Mouse (Mus musculus) neural tube, embryonic 12.5 days (tissue): Measurements from ENCODE around the gene Ergic3. TPM values are rescaled to one million over a fixed set of nuclear protein-coding genes. Genes with fewer than 3 reads are reported as not detected.

Experiments used
- ATAC-seq: fragments of 200-750 bp; cut with Nextera tagmentation; 2 replicates; pipeline ENCODE4 v1.8.0; 2017; ENCODE audit warnings: low read depth, mild to moderate bottlenecking, moderate TSS enrichment, moderate library complexity; ENCODE audit not compliant: low FRiP score
- H3K27ac ChIP-seq: fragments of 300-500 bp; sonication (generic); 2 replicates; pipeline ENCODE4 v1.5.1; 2016
- H3K27me3 ChIP-seq: fragments of 300-500 bp; sonication (generic); replicated peaks from 2 replicates; pipeline ENCODE4 v1.6.1; 2016; ENCODE audit warnings: mild to moderate bottlenecking
- H3K36me3 ChIP-seq: fragments of 300-500 bp; sonication (generic); 2 replicates; pipeline ENCODE4 v1.6.1; 2016; ENCODE audit warnings: mild to moderate bottlenecking
- H3K4me1 ChIP-seq: fragments of 300-500 bp; sonication (generic); 2 replicates; pipeline ENCODE4 v1.6.1; 2016
- H3K4me2 ChIP-seq: fragments of 300-500 bp; sonication (generic); replicated peaks from 2 replicates; pipeline ENCODE4 v1.6.1; 2016; ENCODE audit warnings: mild to moderate bottlenecking
- H3K4me3 ChIP-seq: fragments of 300-500 bp; sonication (generic); 2 replicates; pipeline ENCODE4 v1.5.1; 2016
- H3K9ac ChIP-seq: fragments of 300-500 bp; sonication (generic); 2 replicates; pipeline ENCODE4 v1.6.1; 2016; ENCODE audit warnings: mild to moderate bottlenecking
- H3K9me3 ChIP-seq: fragments of 300-500 bp; sonication (generic); 2 replicates; pipeline ENCODE4 v1.6.1; 2016; ENCODE audit warnings: mild to moderate bottlenecking
- whole genome bisulfite sequencing: fragments of 180-500 bp; shearing (Covaris S2); methylation state at CpG from one replicate; pipeline ENCODE4 v1.1.7; 2016; 5-methylcytosine and 5-hydroxymethylcytosine counted together
- polyA plus RNA-seq: library from polyadenylated mRNA; unstranded; fragments of >200 nt; fragmentation: Nextera tagmentation; extraction: Ambion mirVana; gene quantifications from 2 replicates; pipeline ENCODE4 v1.2.1, GENCODE M21; 2016

The Ergic3 gene
- polyA plus RNA-seq = 254 and 257 TPM in 2 replicates

- Histone ChIP-seq H3K27ac (peak within 1 kb of the TSS; percentile 34; the same call in 1 of the 2 replicates), H3K4me1 (peaks cover 7% of the 10 kb centered on the region), H3K36me3 (peaks cover 36% of the 10 kb centered on the region), H3K4me2 (peak within 1 kb of the TSS; percentile 82), H3K27me3 (no peaks in the 10 kb centered on the region), H3K9ac (peak within 1 kb of the TSS; percentile 84), H3K4me3 (peak within 1 kb of the TSS; percentile 80), H3K9me3 (no peaks in the 10 kb centered on the region)
- peak; percentile 99 for ATAC-seq
- under 1% methylated on average over 45 of the region's 45 CpGs for WGBS
These were observed at the start of gene Ergic3, which contains the start of gene 6430550D23Rik for GRCm38 (mm10) chr2:156007888-156008532. Gene Ergic3 (plus strand): TSS chr2:156008045. Gene 6430550D23Rik (minus strand): TSS chr2:156007977.

- Histone ChIP-seq H3K4me3 (no peak overlapping the region), H3K27me3 (no peaks in the 10 kb centered on the region), H3K4me2 (no peak overlapping the region), H3K27ac (no peak overlapping the region), H3K9me3 (no peaks in the 10 kb centered on the region), H3K9ac (no peak overlapping the region), H3K4me1 (0 out of 2 replicates have a peak, but pooled peaks cover 5% of the 10 kb centered on the region), H3K36me3 (peaks cover 31% of the 10 kb centered on the region)
- ATAC-seq = no peak
- WGBS = 92% methylated on average over 5 of the region's 5 CpGs
These were observed 47.9 kb upstream of the Ergic3 start for GRCm38 (mm10) chr2:155959981-155960380.

- no peak for ATAC-seq
- Histone ChIP-seq H3K27me3 (no peaks in the 10 kb centered on the region), H3K9me3 (no peaks in the 10 kb centered on the region), H3K4me1 (0 out of 2 replicates have a peak, but pooled peaks cover 5% of the 10 kb centered on the region), H3K27ac (no peak overlapping the region), H3K36me3 (peaks cover 44% of the 10 kb centered on the region), H3K4me2 (no peak overlapping the region), H3K9ac (no peak overlapping the region), H3K4me3 (no peak overlapping the region)
- 79% methylated on average over 10 of the region's 10 CpGs for WGBS
These were observed 46.0 kb upstream of the Ergic3 start for GRCm38 (mm10) chr2:155961862-155962261.

GRCm38 (mm10) chr2:155962991-155963390 lies 44.9 kb upstream of the Ergic3 start:
- no peak for ATAC-seq
- WGBS = 64% methylated on average over 1 of the region's 1 CpGs

GRCm38 (mm10) chr2:155973348-155973747 lies 34.5 kb upstream of the Ergic3 start:
- Histone ChIP-seq H3K4me2 (no peak overlapping the region), H3K27ac (no peak overlapping the region), H3K4me3 (no peak overlapping the region), H3K27me3 (no peaks in the 10 kb centered on the region), H3K9me3 (no peaks in the 10 kb centered on the region), H3K36me3 (peaks cover 90% of the 10 kb centered on the region), H3K9ac (no peak overlapping the region), H3K4me1 (no peaks in the 10 kb centered on the region)
- WGBS = 93% methylated on average over 6 of the region's 6 CpGs
- no peak for ATAC-seq

More at GRCm38 (mm10) chr2:155962991-155963390, 44.9 kb upstream of the Ergic3 start:
- Histone ChIP-seq H3K36me3 (peaks cover 55% of the 10 kb centered on the region), H3K27ac (no peak overlapping the region), H3K4me3 (no peak overlapping the region), H3K4me2 (no peak overlapping the region), H3K9ac (no peak overlapping the region), H3K9me3 (no peaks in the 10 kb centered on the region), H3K4me1 (no peaks in the 10 kb centered on the region), H3K27me3 (no peaks in the 10 kb centered on the region)

GRCm38 (mm10) chr2:155974087-155974731 lies 33.6 kb upstream of the Ergic3 start:
- WGBS = 90% methylated on average over 14 of the region's 14 CpGs
- Histone ChIP-seq H3K27me3 (no peaks in the 10 kb centered on the region), H3K36me3 (peaks cover 88% of the 10 kb centered on the region)

GRCm38 (mm10) chr2:155979328-155979991 lies 28.4 kb upstream of the Ergic3 start:
- Histone ChIP-seq H3K9me3 (no peaks in the 10 kb centered on the region), H3K4me3 (no peak overlapping the region), H3K36me3 (peaks cover 91% of the 10 kb centered on the region), H3K4me1 (no peaks in the 10 kb centered on the region), H3K9ac (no peak overlapping the region), H3K27me3 (no peaks in the 10 kb centered on the region), H3K27ac (no peak overlapping the region), H3K4me2 (no peak overlapping the region)
- no peak for ATAC-seq
- WGBS = 83% methylated on average over 5 of the region's 5 CpGs

More at GRCm38 (mm10) chr2:155974087-155974731, 33.6 kb upstream of the Ergic3 start:
- no peak for ATAC-seq
- H3K4me2 ChIP-seq = no peak overlapping the region
- no peaks in the 10 kb centered on the region for H3K4me1 ChIP-seq
- H3K4me3 ChIP-seq = no peak overlapping the region
- H3K9me3 ChIP-seq = no peaks in the 10 kb centered on the region
- H3K27ac ChIP-seq = no peak overlapping the region
- H3K9ac ChIP-seq = no peak overlapping the region

GRCm38 (mm10) chr2:155985776-155986175 lies 22.1 kb upstream of the Ergic3 start:
- Histone ChIP-seq H3K27ac (no peak overlapping the region), H3K4me3 (no peak overlapping the region), H3K9me3 (no peaks in the 10 kb centered on the region), H3K4me2 (no peak overlapping the region), H3K27me3 (no peaks in the 10 kb centered on the region), H3K36me3 (peaks cover 96% of the 10 kb centered on the region), H3K9ac (no peak overlapping the region), H3K4me1 (no peaks in the 10 kb centered on the region)
- 96% methylated on average over 7 of the region's 7 CpGs for WGBS
- ATAC-seq = no peak

- Histone ChIP-seq H3K36me3 (peaks cover 98% of the 10 kb centered on the region), H3K9me3 (no peaks in the 10 kb centered on the region), H3K9ac (no peak overlapping the region), H3K27ac (no peak overlapping the region), H3K4me2 (no peak overlapping the region), H3K4me3 (no peak overlapping the region), H3K4me1 (no peaks in the 10 kb centered on the region), H3K27me3 (no peaks in the 10 kb centered on the region)
- 96% methylated on average over 6 of the region's 6 CpGs for WGBS
- ATAC-seq = no peak
These were observed 20.7 kb upstream of the Ergic3 start for GRCm38 (mm10) chr2:155987131-155987530.

- H3K27ac ChIP-seq = no peak overlapping the region
- 81% methylated on average over 4 of the region's 4 CpGs for WGBS
- peaks cover 98% of the 10 kb centered on the region for H3K36me3 ChIP-seq
- H3K4me1 ChIP-seq = no peaks in the 10 kb centered on the region
- no peaks in the 10 kb centered on the region for H3K27me3 ChIP-seq
- H3K4me3 ChIP-seq = no peak overlapping the region
- H3K9me3 ChIP-seq = no peaks in the 10 kb centered on the region
- no peak overlapping the region for H3K4me2 ChIP-seq
- ATAC-seq = no peak
- no peak overlapping the region for H3K9ac ChIP-seq
These were observed 18.8 kb upstream of the Ergic3 start for GRCm38 (mm10) chr2:155989085-155989484.

GRCm38 (mm10) chr2:155991151-155991550 lies 16.7 kb upstream of the Ergic3 start:
- H3K27ac ChIP-seq = no peak overlapping the region
- H3K4me1 ChIP-seq = no peaks in the 10 kb centered on the region
- H3K27me3 ChIP-seq = no peaks in the 10 kb centered on the region
- H3K36me3 ChIP-seq = peaks cover 99% of the 10 kb centered on the region
- 91% methylated on average over 10 of the region's 10 CpGs for WGBS
- no peak for ATAC-seq
- H3K9me3 ChIP-seq = no peaks in the 10 kb centered on the region
- H3K9ac ChIP-seq = no peak overlapping the region
- H3K4me3 ChIP-seq = no peak overlapping the region
- H3K4me2 ChIP-seq = no peak overlapping the region

GRCm38 (mm10) chr2:155991863-155992321 lies 16.0 kb upstream of the Ergic3 start:
- H3K4me2 ChIP-seq = no peak overlapping the region
- H3K9ac ChIP-seq = no peak overlapping the region
- WGBS = 87% methylated on average over 14 of the region's 14 CpGs
- no peak overlapping the region for H3K27ac ChIP-seq
- no peaks in the 10 kb centered on the region for H3K27me3 ChIP-seq
- no peak for ATAC-seq
- H3K9me3 ChIP-seq = no peaks in the 10 kb centered on the region
- no peaks in the 10 kb centered on the region for H3K4me1 ChIP-seq
- no peak overlapping the region for H3K4me3 ChIP-seq
- peaks cover 99% of the 10 kb centered on the region for H3K36me3 ChIP-seq
